Mouse (Mus musculus) cortical plate, adult 2 months (tissue): ENCODE data around the gene M6pr.
A peak's percentile ranks its signal among the peaks of the same experiment; 100 is the strongest.

Experiments used
- CTCF ChIP-seq: fragments of 200-500 bp; IDR thresholded peaks from 2 replicates; pipeline ENCODE4 v1.5.1; 2011; ENCODE audit warnings: mild to moderate bottlenecking, control low read depth, low read length; ENCODE audit not compliant: insufficient read depth; ENCODE audit errors: extremely low read depth
- POLR2A ChIP-seq: fragments of 200-500 bp; IDR thresholded peaks from 2 replicates; pipeline ENCODE4 v1.6.1; 2011; ENCODE audit warnings: mild to moderate bottlenecking, low read length, control low read depth; ENCODE audit not compliant: insufficient read depth; ENCODE audit errors: extremely low read depth

- TF ChIP-seq CTCF = peak; percentile 20; the same call in 1 of the 2 replicates
- TF ChIP-seq POLR2A = no peak
These were observed 20.3 kb upstream of the M6pr start for GRCm38 (mm10) chr6:122288263-122288662.
